Mouse (Mus musculus): ENCODE measurements around the gene Kcnh5. TPM values are rescaled to one million over a fixed set of nuclear protein-coding genes. Genes with fewer than 3 reads are reported as not detected.

Gene Kcnh5
- polyA plus RNA-seq, 1 experiment from 2014 or later: 1.2 TPM

Other genes with a start within 250 kb of the Kcnh5 start
- gene Rhoj, start 131.0 kb upstream of the Kcnh5 start, polyA plus RNA-seq (2015; fragmentation: Nextera tagmentation; extraction: Ambion mirVana): 17.9 and 23.5 TPM in 2 replicates
- not detected in 2 replicates for gene Gphb5, start 239.4 kb upstream of the Kcnh5 start, polyA plus RNA-seq (2015; fragmentation: Nextera tagmentation; extraction: Ambion mirVana)